Mouse (Mus musculus): Measurements from ENCODE around the gene Fam45a.
"Not testable (repeated sequence)": the region's sequence is repeated elsewhere in the genome, so short reads cannot be mapped to it uniquely, and the experiment has no call there.

Fam45a gene

DNA sequence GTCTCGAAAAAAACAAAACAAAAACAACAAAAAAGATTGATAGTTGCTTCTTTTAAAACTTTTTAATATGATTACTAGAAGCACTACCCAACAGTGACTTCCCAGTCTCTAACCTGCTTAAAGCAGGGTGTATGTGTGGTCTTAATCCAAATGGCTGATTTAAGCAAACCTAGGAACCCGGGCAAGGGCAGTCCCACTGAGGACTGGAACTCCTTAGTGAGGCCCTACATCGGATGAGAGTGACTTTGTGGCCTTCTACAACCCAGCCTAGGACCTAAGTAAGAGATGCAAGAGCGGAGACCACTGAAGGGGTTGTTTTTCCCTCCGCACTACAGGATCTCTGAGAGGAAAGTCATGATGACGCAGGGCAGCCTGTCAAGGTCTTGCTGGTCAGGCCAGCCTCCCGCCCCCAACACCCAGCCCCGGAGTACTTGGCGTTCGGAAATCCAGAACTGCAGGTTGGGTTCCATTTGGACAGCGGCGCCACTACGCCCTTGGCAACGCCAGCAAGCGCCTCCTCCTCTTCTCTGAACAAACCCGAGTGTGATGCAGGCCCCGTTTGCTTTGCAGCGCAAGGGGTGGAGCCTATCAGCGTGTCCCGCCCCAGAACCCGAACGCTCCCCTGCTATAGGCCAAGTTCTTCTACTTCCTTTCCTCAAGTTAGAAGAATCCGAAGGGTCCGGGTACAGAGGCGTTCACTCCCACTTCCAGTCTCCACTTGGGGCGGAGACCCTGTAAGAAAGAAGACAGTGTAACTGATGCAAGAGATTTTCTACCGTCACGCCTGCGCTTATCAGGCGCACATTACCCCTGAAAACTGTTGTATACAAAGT, 49.7 kb downstream of the Fam45a start, which contains the start of gene Sfxn4:
Sfxn4 (minus strand) TSS at position 612 of the 833 bp plus-strand sequence.
- peak; percentile 91 to 93 for DNase-seq

DNA sequence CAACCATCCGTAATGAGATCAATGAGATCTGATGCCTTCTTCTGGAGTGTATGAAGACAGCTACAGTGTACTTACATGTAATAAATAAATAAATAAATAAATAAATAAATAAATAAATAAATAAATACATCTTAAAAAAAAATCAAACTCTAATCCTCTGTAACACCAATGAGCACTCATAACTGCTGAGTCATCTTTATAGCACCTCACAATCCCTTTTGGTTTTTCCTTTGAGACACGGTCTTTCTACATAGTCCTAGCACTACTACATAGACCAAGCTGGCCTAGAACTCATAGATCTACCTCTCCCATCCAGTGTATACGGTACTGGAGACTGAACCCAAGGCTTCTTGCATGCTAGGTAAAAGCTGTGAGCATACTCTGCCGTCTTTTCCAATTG, 54.8 kb downstream of the Fam45a start:
- not testable (repeated sequence) for DNase-seq

DNA sequence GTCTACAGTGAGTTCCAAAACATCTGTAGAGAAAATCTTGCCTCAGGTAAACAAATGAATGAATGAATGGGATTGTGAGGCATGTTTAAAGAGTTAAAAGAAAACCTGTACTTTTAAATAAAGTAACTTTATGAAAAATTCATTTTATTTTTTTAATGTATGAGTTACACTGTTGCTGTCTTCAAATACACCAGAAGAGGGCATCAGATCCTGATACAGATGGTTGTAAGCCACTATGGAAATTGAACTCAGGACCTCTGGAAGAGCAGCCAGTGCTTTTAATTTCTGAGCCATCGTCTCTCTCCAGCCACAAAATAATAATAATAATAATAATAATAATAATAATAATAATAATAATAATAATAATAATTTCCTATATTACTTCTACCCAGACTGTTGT, 59.1 kb downstream of the Fam45a start:
- no peak for DNase-seq

DNA sequence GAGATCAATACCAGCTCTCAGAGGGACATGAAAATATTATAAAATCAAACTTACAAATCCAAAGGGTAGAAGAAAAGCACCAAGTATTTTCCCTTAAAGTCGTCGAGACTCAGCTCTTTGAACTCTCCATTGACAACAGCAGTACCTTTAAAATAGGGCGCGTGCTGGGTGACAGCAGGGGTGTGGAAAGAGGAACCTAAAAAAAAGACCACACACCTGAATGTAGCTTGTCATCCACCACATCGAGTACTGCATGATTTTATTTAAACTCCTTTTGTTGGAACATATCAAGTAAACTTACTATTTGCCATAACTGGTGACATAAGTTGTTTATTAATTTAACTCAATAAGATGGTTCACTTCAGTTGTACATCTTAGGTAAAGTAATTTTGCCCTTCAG, 60.0 kb downstream of the Fam45a start:
- DNase-seq = no peak

GRCm38 (mm10) chr19:60872272-60872671, 60.9 kb downstream of the Fam45a start:
- DNase-seq = no peak

DNA sequence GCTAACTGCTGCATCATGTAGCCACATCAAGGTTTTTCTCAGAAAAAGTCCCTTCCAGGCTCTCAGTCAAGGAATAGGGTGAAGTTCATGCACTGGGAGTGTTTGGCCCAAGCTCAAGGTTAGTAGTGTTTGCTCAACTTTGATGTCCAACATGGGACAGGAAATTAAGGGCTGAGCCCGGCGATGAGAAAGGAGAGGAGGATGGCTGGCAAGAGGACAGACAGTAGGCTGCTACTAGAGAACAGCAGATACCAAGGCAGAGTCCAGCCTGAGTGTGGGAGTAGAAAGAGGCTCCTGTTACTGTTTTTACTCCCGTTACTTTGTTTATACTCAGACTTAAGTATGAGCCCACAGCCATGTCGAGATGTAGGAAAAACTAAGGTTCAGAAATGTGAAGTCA, 62.1 kb downstream of the Fam45a start:
- DNase-seq = no peak

GRCm38 (mm10) chr19:60874064-60874694, 62.8 kb downstream of the Fam45a start, which contains the start of gene Prdx3:
Prdx3 (minus strand) TSS chr19:60874556.
- peak; percentile 97 for DNase-seq

GRCm38 (mm10) chr19:60883129-60883528, 71.7 kb downstream of the Fam45a start:
- DNase-seq = no peak
